Mouse (Mus musculus): Measurements from ENCODE around the gene Slc38a6.
A peak's percentile ranks its signal among the peaks of the same experiment; 100 is the strongest.

DNA sequence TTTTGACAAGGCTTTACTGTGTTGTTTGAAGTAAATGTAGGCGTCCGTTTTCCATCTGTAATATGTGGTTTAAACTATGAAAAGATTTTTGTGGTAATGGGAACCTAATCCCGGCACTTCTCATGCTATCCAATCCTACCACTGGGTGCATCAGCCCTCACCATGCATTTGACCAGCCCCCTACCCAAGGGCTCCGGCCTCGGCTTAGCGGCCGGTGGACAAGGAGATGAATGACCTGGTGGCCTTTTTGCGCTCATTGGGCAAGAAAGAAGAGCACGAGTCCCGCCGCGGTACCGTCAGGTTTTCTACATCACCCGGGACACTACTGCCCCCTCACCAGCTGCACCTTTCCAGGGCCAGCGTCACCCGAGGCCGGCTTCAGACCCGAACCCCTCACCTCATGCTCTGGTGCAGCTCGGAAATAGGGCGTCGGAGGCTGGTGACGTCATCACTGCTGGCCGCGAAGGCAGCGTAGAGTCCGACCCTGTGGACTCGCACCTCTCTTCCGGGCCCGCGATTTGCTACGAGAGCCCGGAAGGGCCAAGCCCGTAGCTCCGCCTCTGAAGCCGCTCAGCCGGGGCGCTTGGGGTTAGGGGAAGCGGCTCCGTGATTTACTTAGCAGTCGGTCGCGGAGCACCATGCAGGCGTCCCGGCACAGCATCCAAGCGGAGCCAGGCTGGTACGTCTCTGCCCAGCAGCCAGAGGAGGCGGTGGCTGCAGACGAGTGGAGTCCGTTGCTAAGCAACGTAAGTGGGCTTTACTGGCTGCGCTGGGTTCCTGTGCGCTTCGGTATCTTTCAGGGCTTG lies at the start of gene Slc38a6, which contains the start of gene Trmt5:
- TF ChIP-seq ZNF384 (IDR thresholded peaks at IDR 0.05; ENCODE audit: low read depth, low read length) (no peak), HCFC1 (IDR thresholded peaks at IDR 0.05; ENCODE audit: borderline replicate concordance, insufficient read depth, low read length) (peak; percentile 80; the same call in 1 of the 2 replicates), CHD2 (IDR thresholded peaks at IDR 0.05; ENCODE audit: low read depth, low read length) (no peak)

All from ES-E14 (cell line).